Mouse (Mus musculus): ENCODE measurements at regions not wholly inside any gene's neighbourhood (a gene's known extent, or its start where the extent isn't known, plus 50 kb on each side); places are given as distances from the start of the nearest gene placed in this dataset.

- TF ChIP-seq CTCF (IDR thresholded peaks at IDR 0.05; ENCODE audit: low read depth) = no peak
- TF ChIP-seq EP300 (IDR thresholded peaks at IDR 0.05; ENCODE audit: low read depth) = no peak
Observed at GRCm38 (mm10) chr15:102866788-102867187, 54.1 kb upstream of the Hoxc13 start.
